Mouse (Mus musculus) C2C12 (cell line): ENCODE results near the gene Use1.
"Not testable (repeated sequence)": the region's sequence is repeated elsewhere in the genome, so short reads cannot be mapped to it uniquely, and the experiment has no call there.

ENCODE experiments used
- CEBPB ChIP-seq: IDR thresholded peaks from one replicate; pipeline ENCODE4 v1.6.1; 2011; ENCODE audit warnings: low read depth, mild to moderate bottlenecking, control low read depth, moderate library complexity
- CTCF ChIP-seq: IDR thresholded peaks from one replicate; pipeline ENCODE4 v1.5.1; 2011; ENCODE audit not compliant: control insufficient read depth, insufficient read depth, insufficient read length
- MAX ChIP-seq: IDR thresholded peaks from one replicate; pipeline ENCODE4 v1.6.1; 2011; ENCODE audit warnings: mild to moderate bottlenecking, control low read depth
- MYOD1 ChIP-seq: IDR thresholded peaks from one replicate; pipeline ENCODE4 v1.6.1; 2011; ENCODE audit warnings: low read depth; ENCODE audit not compliant: control insufficient read depth, insufficient read length
- MYOG ChIP-seq: IDR thresholded peaks from one replicate; pipeline ENCODE4 v1.6.1; 2011; ENCODE audit not compliant: control insufficient read depth, insufficient read length; ENCODE audit errors: extremely low read depth

GRCm38 (mm10) chr8:71337834-71338233, 28.8 kb upstream of the Use1 start:
- not testable (repeated sequence) for TF ChIP-seq MYOG, CTCF, MYOD1, MAX, CEBPB
